Mouse (Mus musculus): ENCODE measurements at regions not wholly inside any gene's neighbourhood (a gene's known extent, or its start where the extent isn't known, plus 50 kb on each side); places are given as distances from the start of the nearest gene placed in this dataset.

DNA sequence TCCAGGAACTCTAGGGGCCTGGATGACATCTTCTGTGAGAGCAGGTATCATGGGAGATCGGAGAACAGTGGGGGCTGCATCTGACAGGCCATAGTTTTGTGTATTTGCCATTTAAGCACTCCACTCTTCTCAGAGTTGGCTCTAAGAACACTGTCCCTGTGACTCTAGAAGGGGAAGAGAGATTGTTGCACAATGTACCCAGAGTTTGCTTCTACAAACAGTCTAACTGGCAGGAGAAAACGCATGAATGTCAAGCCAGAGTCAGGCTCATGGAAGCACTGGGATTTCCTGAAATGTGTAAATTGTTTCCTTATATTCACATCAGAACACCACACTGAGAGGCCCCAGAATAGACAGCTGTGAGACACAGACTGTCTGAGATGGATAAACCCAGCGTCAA lies 87.2 kb downstream of the Kbtbd8 start:
- Histone ChIP-seq H3K36me3 (ENCODE audit: insufficient read depth) (no peaks in the 10 kb centered on the region), H3K9me3 (ENCODE audit: low read depth, low read length) (no peaks in the 10 kb centered on the region), H3K4me3 (ENCODE audit: low read depth, low read length) (no peak overlapping the region), H3K4me2 (no peak overlapping the region), H3K9ac (no peak overlapping the region), H3K4me1 (ENCODE audit: insufficient read depth) (no peaks in the 10 kb centered on the region), H3K27me3 (ENCODE audit: insufficient read depth, low read length) (no peaks in the 10 kb centered on the region), H3K27ac (ENCODE audit: low read depth) (no peak overlapping the region)
- DNase-seq, result no peak
- no peak for ATAC-seq (ENCODE audit: insufficient read depth)
- WGBS, result 50% methylated on average over 3 of the region's 3 CpGs
- TF ChIP-seq CTCF (IDR thresholded peaks at IDR 0.05; ENCODE audit: low read depth), result no peak

DNA sequence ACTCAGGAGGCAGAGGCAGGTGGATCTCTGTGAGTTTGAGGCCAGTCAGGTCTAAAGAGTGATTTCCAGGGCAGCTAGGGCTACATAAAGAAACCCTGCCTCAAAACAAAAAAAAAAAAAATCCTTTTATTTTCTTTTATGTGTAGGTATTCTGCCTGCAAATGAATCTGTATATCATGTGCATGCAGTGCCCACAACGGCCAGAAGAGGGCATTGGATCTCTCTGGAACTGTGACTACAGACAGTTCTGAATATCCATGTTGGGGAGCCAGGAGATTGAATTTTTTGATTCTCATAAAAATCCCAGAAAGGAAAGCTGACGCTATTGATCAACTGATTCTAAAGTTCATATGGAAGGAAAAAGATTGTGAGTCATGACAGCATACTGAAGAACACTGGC lies 90.0 kb downstream of the Kbtbd8 start:
- Histone ChIP-seq H3K4me3 (ENCODE audit: low read depth, low read length) (no peak overlapping the region), H3K4me2 (no peak overlapping the region), H3K27me3 (ENCODE audit: insufficient read depth, low read length) (no peaks in the 10 kb centered on the region), H3K27ac (ENCODE audit: low read depth) (no peak overlapping the region), H3K9me3 (ENCODE audit: low read depth, low read length) (no peaks in the 10 kb centered on the region), H3K36me3 (ENCODE audit: insufficient read depth) (no peaks in the 10 kb centered on the region), H3K4me1 (ENCODE audit: insufficient read depth) (no peaks in the 10 kb centered on the region), H3K9ac (no peak overlapping the region)
- ATAC-seq (ENCODE audit: insufficient read depth) (no peak), DNase-seq (peak; percentile 71)
- peak; percentile 63 for TF ChIP-seq CTCF (IDR thresholded peaks at IDR 0.05; ENCODE audit: low read depth)
- 34% methylated on average over 2 of the region's 2 CpGs for WGBS

DNA sequence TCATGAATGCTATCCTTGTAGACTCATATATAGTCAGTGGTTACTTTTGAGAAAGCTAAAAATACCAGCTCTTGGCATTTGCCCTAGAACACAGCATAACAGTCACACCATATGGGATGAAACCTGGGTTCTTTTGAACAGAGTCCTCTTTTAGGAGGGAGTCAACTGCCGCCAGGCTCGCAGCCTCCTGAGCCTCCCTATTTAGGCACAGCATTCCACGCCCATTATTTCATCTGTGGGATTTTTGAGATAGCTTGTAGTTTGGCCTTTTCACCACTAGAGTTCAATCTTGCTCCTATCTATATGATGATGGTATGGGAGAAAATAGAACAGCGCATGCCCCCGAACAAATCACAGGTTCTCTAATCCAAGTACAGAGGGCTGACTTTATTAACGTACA lies 100.4 kb downstream of the Kbtbd8 start:
- ATAC-seq (ENCODE audit: insufficient read depth) (no peak), DNase-seq (peak; percentile 72)
- no peaks in the 10 kb centered on the region for H3K36me3 ChIP-seq (ENCODE audit: insufficient read depth)
- H3K4me3 ChIP-seq (ENCODE audit: low read depth, low read length), result no peak overlapping the region
- no peak overlapping the region for H3K27ac ChIP-seq (ENCODE audit: low read depth)
- no peak overlapping the region for H3K4me2 ChIP-seq
- no peaks in the 10 kb centered on the region for H3K9me3 ChIP-seq (ENCODE audit: low read depth, low read length)
- no peaks in the 10 kb centered on the region for H3K27me3 ChIP-seq (ENCODE audit: insufficient read depth, low read length)
- WGBS, result 33% methylated on average over 6 of the region's 6 CpGs
- peak; percentile 59 for TF ChIP-seq CTCF (IDR thresholded peaks at IDR 0.05; ENCODE audit: low read depth)
- H3K4me1 ChIP-seq (ENCODE audit: insufficient read depth), result no peaks in the 10 kb centered on the region
- no peak overlapping the region for H3K9ac ChIP-seq

DNA sequence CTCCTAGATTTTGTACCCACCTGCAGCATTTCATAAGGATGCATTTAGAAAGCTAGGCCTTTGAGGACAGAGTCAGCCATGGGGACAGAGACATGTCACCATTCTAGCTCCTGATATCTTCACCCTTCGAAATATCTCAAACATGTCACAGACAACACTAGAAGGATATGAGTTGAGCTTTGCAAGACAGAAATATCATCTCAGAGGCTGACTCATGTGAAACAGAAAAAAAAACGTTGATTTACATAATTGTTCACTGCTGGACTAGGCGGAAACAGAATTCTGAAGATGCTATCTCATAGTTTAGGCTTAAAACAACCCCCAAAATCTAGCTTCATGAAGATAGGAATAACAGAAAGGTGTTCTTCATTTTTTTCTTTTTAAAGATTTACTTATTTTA lies 101.8 kb downstream of the Kbtbd8 start:
- no peaks in the 10 kb centered on the region for H3K36me3 ChIP-seq (ENCODE audit: insufficient read depth)
- no peak overlapping the region for H3K27ac ChIP-seq (ENCODE audit: low read depth)
- DNase-seq, result no peak
- no peaks in the 10 kb centered on the region for H3K27me3 ChIP-seq (ENCODE audit: insufficient read depth, low read length)
- TF ChIP-seq CTCF (IDR thresholded peaks at IDR 0.05; ENCODE audit: low read depth), result no peak
- no peak overlapping the region for H3K9ac ChIP-seq
- H3K4me1 ChIP-seq (ENCODE audit: insufficient read depth), result no peaks in the 10 kb centered on the region
- no peak overlapping the region for H3K4me3 ChIP-seq (ENCODE audit: low read depth, low read length)
- H3K9me3 ChIP-seq (ENCODE audit: low read depth, low read length), result no peaks in the 10 kb centered on the region
- WGBS, result 63% methylated on average over 3 of the region's 3 CpGs
- ATAC-seq (ENCODE audit: insufficient read depth), result no peak
- H3K4me2 ChIP-seq, result no peak overlapping the region

DNA sequence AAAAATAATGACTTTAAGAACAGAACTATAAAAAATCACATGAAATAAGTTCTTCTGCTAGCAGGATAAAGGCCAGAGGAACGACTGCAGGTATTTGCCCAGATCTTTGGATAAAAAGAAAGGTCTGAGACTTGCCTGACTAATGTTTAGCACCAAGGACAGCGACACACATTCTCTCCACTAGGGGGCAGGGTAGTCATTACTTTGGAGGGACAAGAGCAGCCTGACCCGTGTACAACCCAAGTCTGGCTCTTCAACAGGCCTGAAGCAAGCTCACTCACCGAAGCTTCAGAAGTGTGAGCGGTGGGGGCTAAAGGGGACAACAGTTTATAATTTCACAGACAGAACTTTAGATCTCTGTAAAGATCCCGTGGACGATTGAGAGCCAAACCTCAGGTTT lies 98.4 kb upstream of the Gm10234 start:
- DNase-seq (peak; percentile 94), ATAC-seq (ENCODE audit: insufficient read depth) (peak; percentile 49; the same call in 1 of the 2 replicates)
- peak; percentile 98 for TF ChIP-seq CTCF (IDR thresholded peaks at IDR 0.05; ENCODE audit: low read depth)
- Histone ChIP-seq H3K36me3 (ENCODE audit: insufficient read depth) (no peaks in the 10 kb centered on the region), H3K27me3 (ENCODE audit: insufficient read depth, low read length) (no peaks in the 10 kb centered on the region), H3K4me1 (ENCODE audit: insufficient read depth) (no peaks in the 10 kb centered on the region), H3K4me3 (ENCODE audit: low read depth, low read length) (no peak overlapping the region), H3K27ac (ENCODE audit: low read depth) (no peak overlapping the region), H3K9me3 (ENCODE audit: low read depth, low read length) (no peaks in the 10 kb centered on the region), H3K9ac (no peak overlapping the region), H3K4me2 (no peak overlapping the region)
- 26% methylated on average over 7 of the region's 7 CpGs for WGBS

DNA sequence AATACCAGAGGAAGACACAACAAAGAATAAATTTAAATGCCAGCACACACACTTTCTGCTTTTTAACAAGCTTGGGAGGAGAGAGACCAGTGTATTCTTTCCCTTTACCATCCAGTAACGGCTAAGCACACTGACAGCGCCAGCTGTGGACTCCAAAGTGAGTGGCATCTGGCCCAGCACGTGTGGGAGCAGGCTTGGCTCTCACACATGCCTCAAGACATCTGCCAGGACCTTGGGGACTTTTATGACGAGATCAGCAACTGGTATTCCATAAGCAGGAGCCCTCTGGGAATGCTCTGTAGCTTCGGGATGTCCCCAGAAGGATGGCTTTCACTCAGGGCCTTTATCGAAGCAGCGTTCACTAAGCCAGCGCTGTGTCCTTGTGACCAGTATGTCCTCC lies 92.0 kb upstream of the Gm10234 start:
- Histone ChIP-seq H3K9ac (no peak overlapping the region), H3K27me3 (ENCODE audit: insufficient read depth, low read length) (no peaks in the 10 kb centered on the region), H3K9me3 (ENCODE audit: low read depth, low read length) (no peaks in the 10 kb centered on the region), H3K27ac (ENCODE audit: low read depth) (no peak overlapping the region), H3K4me2 (no peak overlapping the region), H3K4me1 (ENCODE audit: insufficient read depth) (no peaks in the 10 kb centered on the region), H3K36me3 (ENCODE audit: insufficient read depth) (no peaks in the 10 kb centered on the region), H3K4me3 (ENCODE audit: low read depth, low read length) (no peak overlapping the region)
- WGBS, result 69% methylated on average over 8 of the region's 8 CpGs
- TF ChIP-seq CTCF (IDR thresholded peaks at IDR 0.05; ENCODE audit: low read depth), result no peak
- no peak for ATAC-seq (ENCODE audit: insufficient read depth)
- no peak for DNase-seq

DNA sequence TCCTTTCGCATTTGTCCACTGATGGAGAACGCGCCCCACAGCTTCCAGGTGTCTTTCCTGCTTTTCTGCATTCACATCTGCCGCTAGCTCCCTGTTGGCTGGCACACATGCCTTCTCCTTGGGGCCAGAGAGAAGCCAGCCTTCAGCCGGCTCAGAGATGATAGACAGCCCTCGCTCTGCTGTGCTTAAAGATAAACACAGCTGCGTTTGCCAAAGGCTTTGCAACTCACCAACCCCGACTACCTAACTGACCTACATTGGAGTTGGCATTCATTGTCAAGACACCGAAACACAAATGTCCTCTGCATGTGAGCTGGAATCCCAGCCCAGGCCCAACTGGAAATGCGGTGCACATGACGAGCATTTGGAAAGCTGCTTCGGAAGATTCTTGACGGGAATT lies 87.2 kb upstream of the Gm10234 start:
- no peak for TF ChIP-seq CTCF (IDR thresholded peaks at IDR 0.05; ENCODE audit: low read depth)
- no peak overlapping the region for H3K27ac ChIP-seq (ENCODE audit: low read depth)

DNA sequence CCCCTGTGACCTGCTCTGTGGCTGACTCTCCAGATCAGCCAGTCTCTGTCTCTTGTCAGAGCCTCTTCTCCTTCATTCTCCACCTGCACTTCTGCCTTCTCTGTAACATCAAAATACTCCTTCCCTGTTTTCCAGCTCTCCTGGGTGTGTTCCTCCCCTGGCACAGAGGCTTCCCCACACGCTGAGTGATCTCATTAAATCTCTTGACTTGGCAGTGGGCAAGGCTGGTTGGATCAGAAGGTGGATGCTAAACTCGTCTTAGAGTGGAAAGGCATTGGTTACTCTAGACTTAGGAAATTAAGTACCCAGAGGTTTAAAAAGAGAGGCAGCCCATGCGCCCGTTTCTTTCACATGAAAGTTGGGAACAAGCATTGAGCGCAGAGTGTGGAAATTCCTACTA lies 78.3 kb upstream of the Gm10234 start:
- no peak overlapping the region for H3K9ac ChIP-seq
- H3K4me3 ChIP-seq (ENCODE audit: low read depth, low read length), result no peak overlapping the region
- H3K27me3 ChIP-seq (ENCODE audit: insufficient read depth, low read length), result no peaks in the 10 kb centered on the region
- H3K4me2 ChIP-seq, result no peak overlapping the region
- H3K4me1 ChIP-seq (ENCODE audit: insufficient read depth), result no peaks in the 10 kb centered on the region
- H3K36me3 ChIP-seq (ENCODE audit: insufficient read depth), result no peaks in the 10 kb centered on the region
- no peak for TF ChIP-seq CTCF (IDR thresholded peaks at IDR 0.05; ENCODE audit: low read depth)
- no peak overlapping the region for H3K27ac ChIP-seq (ENCODE audit: low read depth)
- DNase-seq (no peak), ATAC-seq (ENCODE audit: insufficient read depth) (no peak)
- 79% methylated on average over 5 of the region's 5 CpGs for WGBS
- H3K9me3 ChIP-seq (ENCODE audit: low read depth, low read length), result no peaks in the 10 kb centered on the region

More for the DNA sequence above, 87.2 kb upstream of the Gm10234 start:
- no peaks in the 10 kb centered on the region for H3K36me3 ChIP-seq (ENCODE audit: insufficient read depth)
- DNase-seq, result peak; percentile 2
- no peak overlapping the region for H3K9ac ChIP-seq
- H3K9me3 ChIP-seq (ENCODE audit: low read depth, low read length), result no peaks in the 10 kb centered on the region
- H3K4me1 ChIP-seq (ENCODE audit: insufficient read depth), result no peaks in the 10 kb centered on the region
- WGBS, result 51% methylated on average over 13 of the region's 13 CpGs
- H3K4me3 ChIP-seq (ENCODE audit: low read depth, low read length), result no peak overlapping the region
- H3K4me2 ChIP-seq, result no peak overlapping the region
- ATAC-seq (ENCODE audit: insufficient read depth), result no peak
- no peaks in the 10 kb centered on the region for H3K27me3 ChIP-seq (ENCODE audit: insufficient read depth, low read length)
